Mouse (Mus musculus): ENCODE measurements around the gene Fcho2. TPM values are rescaled to one million over a fixed set of nuclear protein-coding genes. Genes with fewer than 3 reads are reported as not detected.

The Fcho2 gene
- polyA plus RNA-seq, 1 experiment: 7.8 TPM

GRCm38 (mm10) chr13:98722296-98722695 lies 93.0 kb downstream of the Fcho2 start:
- Histone ChIP-seq H3K36me3 (ENCODE audit: control insufficient read depth, insufficient read depth, low read length) (peaks cover 8% of the 10 kb centered on the region), H3K27me3 (ENCODE audit: control insufficient read depth, insufficient read depth, low read length) (no peaks in the 10 kb centered on the region), H3K4me1 (ENCODE audit: control insufficient read depth, insufficient read depth, insufficient read length) (no peaks in the 10 kb centered on the region), H3K27ac (ENCODE audit: insufficient read depth, low read length) (no peak overlapping the region), H3K4me3 (ENCODE audit: extremely low read depth, insufficient read depth, insufficient read length) (no peak overlapping the region)
- 94% methylated on average over 1 of the region's 1 CpGs for WGBS
- DNase-seq (ENCODE audit: low read depth in 1 of 2, low spot score in 2 of 2): no peak
- TF ChIP-seq POLR2A (IDR thresholded peaks at IDR 0.05; ENCODE audit: low read depth, low read length) (no peak), CTCF (IDR thresholded peaks at IDR 0.05; ENCODE audit: extremely low read depth, insufficient read depth, insufficient read length, insufficient replicate concordance) (no peak)

- H3K27ac ChIP-seq (ENCODE audit: insufficient read depth, low read length): no peak overlapping the region
- WGBS: 95% methylated on average over 8 of the region's 8 CpGs
Observed at GRCm38 (mm10) chr13:98716176-98716575, 99.1 kb downstream of the Fcho2 start.

GRCm38 (mm10) chr13:98715443-98715990 lies 99.7 kb downstream of the Fcho2 start:
- no peaks in the 10 kb centered on the region for H3K4me1 ChIP-seq (ENCODE audit: control insufficient read depth, insufficient read depth, insufficient read length)
- no peaks in the 10 kb centered on the region for H3K27me3 ChIP-seq (ENCODE audit: control insufficient read depth, insufficient read depth, low read length)
- no peak overlapping the region for H3K27ac ChIP-seq (ENCODE audit: insufficient read depth, low read length)
- no peak overlapping the region for H3K4me3 ChIP-seq (ENCODE audit: extremely low read depth, insufficient read depth, insufficient read length)
- 93% methylated on average over 6 of the region's 6 CpGs for WGBS
- no peaks in the 10 kb centered on the region for H3K36me3 ChIP-seq (ENCODE audit: control insufficient read depth, insufficient read depth, low read length)
- TF ChIP-seq CTCF (IDR thresholded peaks at IDR 0.05; ENCODE audit: extremely low read depth, insufficient read depth, insufficient read length, insufficient replicate concordance) (no peak), POLR2A (IDR thresholded peaks at IDR 0.05; ENCODE audit: low read depth, low read length) (no peak)
- DNase-seq (ENCODE audit: low read depth in 1 of 2, low spot score in 2 of 2): no peak

More at GRCm38 (mm10) chr13:98716176-98716575, 99.1 kb downstream of the Fcho2 start:
- no peaks in the 10 kb centered on the region for H3K36me3 ChIP-seq (ENCODE audit: control insufficient read depth, insufficient read depth, low read length)
- DNase-seq (ENCODE audit: low read depth in 1 of 2, low spot score in 2 of 2): no peak
- no peak overlapping the region for H3K4me3 ChIP-seq (ENCODE audit: extremely low read depth, insufficient read depth, insufficient read length)
- H3K27me3 ChIP-seq (ENCODE audit: control insufficient read depth, insufficient read depth, low read length): no peaks in the 10 kb centered on the region
- no peaks in the 10 kb centered on the region for H3K4me1 ChIP-seq (ENCODE audit: control insufficient read depth, insufficient read depth, insufficient read length)
- no peak for TF ChIP-seq POLR2A (IDR thresholded peaks at IDR 0.05; ENCODE audit: low read depth, low read length)

- Histone ChIP-seq H3K4me1 (ENCODE audit: control insufficient read depth, insufficient read depth, insufficient read length) (no peaks in the 10 kb centered on the region), H3K27ac (ENCODE audit: insufficient read depth, low read length) (no peak overlapping the region), H3K36me3 (ENCODE audit: control insufficient read depth, insufficient read depth, low read length) (no peaks in the 10 kb centered on the region), H3K4me3 (ENCODE audit: extremely low read depth, insufficient read depth, insufficient read length) (no peak overlapping the region), H3K27me3 (ENCODE audit: control insufficient read depth, insufficient read depth, low read length) (no peaks in the 10 kb centered on the region)
- 86% methylated on average over 1 of the region's 1 CpGs for WGBS
- DNase-seq (ENCODE audit: low read depth in 1 of 2, low spot score in 2 of 2): no peak
- TF ChIP-seq POLR2A (IDR thresholded peaks at IDR 0.05; ENCODE audit: low read depth, low read length) (no peak), CTCF (IDR thresholded peaks at IDR 0.05; ENCODE audit: extremely low read depth, insufficient read depth, insufficient read length, insufficient replicate concordance) (no peak)
Observed at GRCm38 (mm10) chr13:98710655-98711054, 104.6 kb downstream of the Fcho2 start.

GRCm38 (mm10) chr13:98710236-98710635 lies 105.0 kb downstream of the Fcho2 start:
- Histone ChIP-seq H3K4me1 (ENCODE audit: control insufficient read depth, insufficient read depth, insufficient read length) (no peaks in the 10 kb centered on the region), H3K27me3 (ENCODE audit: control insufficient read depth, insufficient read depth, low read length) (no peaks in the 10 kb centered on the region), H3K27ac (ENCODE audit: insufficient read depth, low read length) (no peak overlapping the region), H3K4me3 (ENCODE audit: extremely low read depth, insufficient read depth, insufficient read length) (no peak overlapping the region), H3K36me3 (ENCODE audit: control insufficient read depth, insufficient read depth, low read length) (no peaks in the 10 kb centered on the region)
- TF ChIP-seq CTCF (IDR thresholded peaks at IDR 0.05; ENCODE audit: extremely low read depth, insufficient read depth, insufficient read length, insufficient replicate concordance) (no peak), POLR2A (IDR thresholded peaks at IDR 0.05; ENCODE audit: low read depth, low read length) (no peak)
- DNase-seq (ENCODE audit: low read depth in 1 of 2, low spot score in 2 of 2): no peak
- 85% methylated on average over 8 of the region's 8 CpGs for WGBS

GRCm38 (mm10) chr13:98705501-98705900 lies 109.7 kb downstream of the Fcho2 start:
- DNase-seq (ENCODE audit: low read depth in 1 of 2, low spot score in 2 of 2): no peak
- H3K36me3 ChIP-seq (ENCODE audit: control insufficient read depth, insufficient read depth, low read length): no peaks in the 10 kb centered on the region
- TF ChIP-seq CTCF (IDR thresholded peaks at IDR 0.05; ENCODE audit: extremely low read depth, insufficient read depth, insufficient read length, insufficient replicate concordance) (no peak), POLR2A (IDR thresholded peaks at IDR 0.05; ENCODE audit: low read depth, low read length) (no peak)
- no peaks in the 10 kb centered on the region for H3K27me3 ChIP-seq (ENCODE audit: control insufficient read depth, insufficient read depth, low read length)
- WGBS: 56% methylated on average over 4 of the region's 4 CpGs
- no peaks in the 10 kb centered on the region for H3K4me1 ChIP-seq (ENCODE audit: control insufficient read depth, insufficient read depth, insufficient read length)
- no peak overlapping the region for H3K4me3 ChIP-seq (ENCODE audit: extremely low read depth, insufficient read depth, insufficient read length)
- H3K27ac ChIP-seq (ENCODE audit: insufficient read depth, low read length): no peak overlapping the region

GRCm38 (mm10) chr13:98703786-98704185 lies 111.5 kb downstream of the Fcho2 start:
- no peaks in the 10 kb centered on the region for H3K27me3 ChIP-seq (ENCODE audit: control insufficient read depth, insufficient read depth, low read length)
- no peak for TF ChIP-seq POLR2A (IDR thresholded peaks at IDR 0.05; ENCODE audit: low read depth, low read length)
- TF ChIP-seq CTCF (IDR thresholded peaks at IDR 0.05; ENCODE audit: extremely low read depth, insufficient read depth, insufficient read length, insufficient replicate concordance): no peak
- WGBS: 79% methylated on average over 8 of the region's 8 CpGs
- no peak for DNase-seq (ENCODE audit: low read depth in 1 of 2, low spot score in 2 of 2)
- H3K4me3 ChIP-seq (ENCODE audit: extremely low read depth, insufficient read depth, insufficient read length): no peak overlapping the region
- H3K36me3 ChIP-seq (ENCODE audit: control insufficient read depth, insufficient read depth, low read length): no peaks in the 10 kb centered on the region
- no peaks in the 10 kb centered on the region for H3K4me1 ChIP-seq (ENCODE audit: control insufficient read depth, insufficient read depth, insufficient read length)
- H3K27ac ChIP-seq (ENCODE audit: insufficient read depth, low read length): no peak overlapping the region
